Mouse (Mus musculus) MEL (cell line): ENCODE measurements around the gene Vcp. TPM values are rescaled to one million over a fixed set of nuclear protein-coding genes. Genes with fewer than 3 reads are reported as not detected.

Source experiments
- DNase-seq: peaks from one replicate; pipeline ENCODE4 v3.0.0; 2011; ENCODE audit warnings: low read depth, low spot score
- H3K27ac ChIP-seq: 2 replicates; pipeline ENCODE4 v1.5.1; 2012; ENCODE audit warnings: low read depth, mild to moderate bottlenecking, control low read depth, low read length, moderate library complexity; ENCODE audit not compliant: control insufficient read depth
- H3K27me3 ChIP-seq, 2 experiments: fragments of 150-350 bp in 1 of 2; sonication (generic) in 1 of 2; 2 replicates each; pipeline ENCODE4 v1.6.1; 2012; ENCODE audit warnings: low read length in 2 of 2, mild to moderate bottlenecking in 2 of 2, improper control_type of control experiment in 1 of 2, moderate library complexity in 1 of 2; ENCODE audit not compliant: insufficient read depth in 2 of 2, control insufficient read depth in 1 of 2
- H3K36me3 ChIP-seq, 2 experiments: 2 replicates each; pipeline ENCODE4 v1.6.1; 2012 to 2014; ENCODE audit warnings: low read length in 2 of 2, improper control_type of control experiment in 1 of 2, inconsistent platforms in 1 of 2, mild to moderate bottlenecking in 1 of 2; ENCODE audit not compliant: insufficient read depth in 2 of 2, control insufficient read depth in 1 of 2
- H3K4me1 ChIP-seq, 2 experiments: fragments of 150-350 bp in 1 of 2; sonication (generic) in 1 of 2; 2 replicates each; pipeline ENCODE4 v1.6.1; 2012; ENCODE audit warnings: low read length in 2 of 2, improper control_type of control experiment in 1 of 2, mild to moderate bottlenecking in 1 of 2; ENCODE audit not compliant: insufficient read depth in 2 of 2, control insufficient read depth in 1 of 2
- H3K4me3 ChIP-seq, 2 experiments: fragments of 150-350 bp in 1 of 2; sonication (generic) in 1 of 2; 2 replicates each; pipeline ENCODE4 v1.5.1; 2012; ENCODE audit warnings: low read depth in 2 of 2, low read length in 2 of 2, mild to moderate bottlenecking in 2 of 2, moderate library complexity in 2 of 2, control low read depth in 1 of 2, improper control_type of control experiment in 1 of 2; ENCODE audit not compliant: control insufficient read depth in 1 of 2, insufficient read depth in 1 of 2
- H3K79me2 ChIP-seq: 2 replicates; pipeline ENCODE4 v1.6.1; 2012; ENCODE audit warnings: mild to moderate bottlenecking, low read length, moderate library complexity; ENCODE audit not compliant: control insufficient read depth, poor library complexity, insufficient read depth
- H3K9ac ChIP-seq: 2 replicates; pipeline ENCODE4 v1.6.1; 2012; ENCODE audit warnings: low read depth, mild to moderate bottlenecking, control low read depth, low read length, moderate library complexity; ENCODE audit not compliant: control insufficient read depth, poor library complexity, severe bottlenecking
- H3K9me3 ChIP-seq: fragments of 150-350 bp; sonication (generic); replicated peaks from 2 replicates; pipeline ENCODE4 v1.6.1; 2012; ENCODE audit warnings: mild to moderate bottlenecking, low read length, improper control_type of control experiment, moderate library complexity; ENCODE audit not compliant: insufficient read depth
- CHD1 ChIP-seq: IDR thresholded peaks from 2 replicates; pipeline ENCODE4 v1.6.1; 2012; ENCODE audit warnings: low read depth, mild to moderate bottlenecking, inconsistent platforms, low read length, improper control_type of control experiment
- CHD2 ChIP-seq: IDR thresholded peaks from 2 replicates; pipeline ENCODE4 v1.6.1; 2011; ENCODE audit warnings: low read length, improper control_type of control experiment
- CTCF ChIP-seq, 3 experiments: IDR thresholded peaks in 2 of 3; conservative IDR thresholded peaks in 1 of 3; 2 replicates each; pipeline ENCODE4 v1.5.1; 2011 to 2012; ENCODE audit warnings: low read length in 3 of 3, low read depth in 2 of 3, mild to moderate bottlenecking in 2 of 3, improper control_type of control experiment in 1 of 3, inconsistent platforms in 1 of 3, mixed read lengths in 1 of 3, moderate library complexity in 1 of 3; ENCODE audit not compliant: control insufficient read depth in 1 of 3, insufficient read depth in 1 of 3, poor library complexity in 1 of 3, severe bottlenecking in 1 of 3
- E2F4 ChIP-seq: IDR thresholded peaks from 2 replicates; pipeline ENCODE4 v1.6.1; 2011; ENCODE audit warnings: low read depth, low read length, improper control_type of control experiment, borderline replicate concordance
- EP300 ChIP-seq, 2 experiments: IDR thresholded peaks; 2 replicates each; pipeline ENCODE4 v1.6.1; 2011; ENCODE audit warnings: improper control_type of control experiment in 2 of 2, low read length in 2 of 2, low read depth in 1 of 2, mild to moderate bottlenecking in 1 of 2
- GATA1 ChIP-seq: IDR thresholded peaks from 2 replicates; pipeline ENCODE4 v1.6.1; 2011; ENCODE audit warnings: low read depth, low read length, improper control_type of control experiment
- HCFC1 ChIP-seq: IDR thresholded peaks from 2 replicates; pipeline ENCODE4 v1.6.1; 2012; ENCODE audit warnings: low read depth, mild to moderate bottlenecking, inconsistent platforms, low read length, improper control_type of control experiment, moderate library complexity
- MAFK ChIP-seq: IDR thresholded peaks from 2 replicates; pipeline ENCODE4 v1.6.1; 2011; ENCODE audit warnings: low read depth, mild to moderate bottlenecking, low read length, improper control_type of control experiment, borderline replicate concordance
- MAX ChIP-seq: IDR thresholded peaks from 2 replicates; pipeline ENCODE4 v1.6.1; 2011; ENCODE audit warnings: low read length, improper control_type of control experiment
- MAZ ChIP-seq: IDR thresholded peaks from 2 replicates; pipeline ENCODE4 v1.6.1; 2012; ENCODE audit warnings: low read depth, mild to moderate bottlenecking, inconsistent platforms, low read length, improper control_type of control experiment
- MEF2A ChIP-seq: IDR thresholded peaks from 2 replicates; pipeline ENCODE4 v1.6.1; 2014; ENCODE audit warnings: low read depth, mild to moderate bottlenecking, inconsistent platforms, low read length, improper control_type of control experiment; ENCODE audit not compliant: poor library complexity, insufficient replicate concordance, severe bottlenecking; ENCODE audit errors: extremely low read depth
- MXI1 ChIP-seq: IDR thresholded peaks from 2 replicates; pipeline ENCODE4 v1.6.1; 2011; ENCODE audit warnings: mild to moderate bottlenecking, low read depth, low read length, improper control_type of control experiment
- MYB ChIP-seq: IDR thresholded peaks from 2 replicates; pipeline ENCODE4 v1.6.1; 2011; ENCODE audit warnings: mild to moderate bottlenecking, low read depth, low read length, improper control_type of control experiment
- NELFE ChIP-seq: IDR thresholded peaks from 2 replicates; pipeline ENCODE4 v1.6.1; 2011; ENCODE audit warnings: low read depth, low read length, improper control_type of control experiment
- NRF1 ChIP-seq: IDR thresholded peaks from 2 replicates; pipeline ENCODE4 v1.6.1; 2014; ENCODE audit warnings: low read depth, mild to moderate bottlenecking, inconsistent platforms, low read length, improper control_type of control experiment, moderate library complexity; ENCODE audit not compliant: poor library complexity, insufficient read depth, severe bottlenecking
- POLR2A ChIP-seq, 2 experiments: IDR thresholded peaks; 2 replicates each; pipeline ENCODE4 v1.6.1; 2011 to 2012; ENCODE audit warnings: low read length in 2 of 2, mild to moderate bottlenecking in 2 of 2, control low read depth in 1 of 2, improper control_type of control experiment in 1 of 2, low read depth in 1 of 2, moderate library complexity in 1 of 2; ENCODE audit not compliant: control insufficient read depth in 1 of 2, insufficient read depth in 1 of 2, poor library complexity in 1 of 2
- RAD21 ChIP-seq: IDR thresholded peaks from 2 replicates; pipeline ENCODE4 v1.6.1; 2011; ENCODE audit warnings: mild to moderate bottlenecking, low read depth, low read length, improper control_type of control experiment
- RCOR1 ChIP-seq: IDR thresholded peaks from 2 replicates; pipeline ENCODE4 v1.6.1; 2012; ENCODE audit warnings: low read depth, mild to moderate bottlenecking, inconsistent platforms, low read length, improper control_type of control experiment
- TAL1 ChIP-seq: IDR thresholded peaks from 2 replicates; pipeline ENCODE4 v1.6.1; 2012; ENCODE audit warnings: mild to moderate bottlenecking, inconsistent platforms, low read length, moderate library complexity, mixed read lengths
- TBP ChIP-seq: IDR thresholded peaks from 2 replicates; pipeline ENCODE4 v1.8.0; 2011; ENCODE audit warnings: low read depth, low read length, improper control_type of control experiment
- TCF12 ChIP-seq: IDR thresholded peaks from 2 replicates; pipeline ENCODE4 v1.6.1; 2014; ENCODE audit warnings: low read depth, mild to moderate bottlenecking, inconsistent platforms, low read length, improper control_type of control experiment, moderate library complexity
- ZKSCAN1 ChIP-seq: IDR thresholded peaks from 2 replicates; pipeline ENCODE4 v1.6.1; 2012; ENCODE audit warnings: low read depth, mild to moderate bottlenecking, inconsistent platforms, low read length, improper control_type of control experiment, moderate library complexity
- ZNF384 ChIP-seq: IDR thresholded peaks from 2 replicates; pipeline ENCODE4 v1.6.1; 2012; ENCODE audit warnings: low read depth, mild to moderate bottlenecking, inconsistent platforms, low read length, improper control_type of control experiment
- polyA plus RNA-seq, 2 experiments: library from polyadenylated mRNA; stranded (reverse) in 1 of 2; unstranded in 1 of 2; fragments of >175 nt in 1 of 2; fragments of >200 nt in 1 of 2; gene quantifications; 2 replicates each; pipeline versions ENCODE4 v1.2.1 to v1.2.4; 2012; ENCODE audit warnings: low replicate concordance in 2 of 2, low read depth in 1 of 2; ENCODE audit not compliant: insufficient read length in 2 of 2, insufficient read depth in 1 of 2, missing spikeins in 1 of 2
- total RNA-seq: library from RNA; depleted of rRNA; stranded (reverse); fragments of 300-350 nt; gene quantifications from 2 replicates; pipeline ENCODE4 v1.2.3, GENCODE M21; 2012

Vcp gene
- total and polyA plus RNA-seq, 3 experiments = 264 to 792 (median 420) TPM

DNA sequence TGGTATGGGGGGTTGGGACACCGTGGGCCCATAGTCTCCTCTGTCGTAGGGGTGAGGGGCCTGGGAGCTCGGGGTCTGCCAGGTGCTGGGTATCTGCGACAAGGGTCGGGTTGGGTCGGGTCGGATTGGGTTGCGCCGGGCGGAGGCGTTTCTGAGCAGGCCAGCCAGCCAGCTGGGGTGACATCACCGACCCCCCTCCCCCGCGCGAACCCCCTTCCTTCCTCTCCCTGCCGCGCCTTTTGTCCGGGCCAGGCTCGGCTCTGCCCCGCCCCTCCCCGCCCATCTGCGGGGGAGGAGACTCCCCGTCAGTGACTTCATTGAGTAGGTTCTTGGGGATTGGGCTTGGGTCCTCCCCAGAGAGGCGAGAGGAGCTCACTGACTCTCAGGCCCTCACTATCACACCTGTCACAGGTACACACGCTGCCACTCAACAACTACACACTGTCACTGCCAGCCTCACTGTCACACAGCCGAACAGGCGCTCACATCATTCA, 50.2 kb downstream of the Vcp start (continued):
- TF ChIP-seq MAFK (no peak), MAX (no peak)

DNA sequence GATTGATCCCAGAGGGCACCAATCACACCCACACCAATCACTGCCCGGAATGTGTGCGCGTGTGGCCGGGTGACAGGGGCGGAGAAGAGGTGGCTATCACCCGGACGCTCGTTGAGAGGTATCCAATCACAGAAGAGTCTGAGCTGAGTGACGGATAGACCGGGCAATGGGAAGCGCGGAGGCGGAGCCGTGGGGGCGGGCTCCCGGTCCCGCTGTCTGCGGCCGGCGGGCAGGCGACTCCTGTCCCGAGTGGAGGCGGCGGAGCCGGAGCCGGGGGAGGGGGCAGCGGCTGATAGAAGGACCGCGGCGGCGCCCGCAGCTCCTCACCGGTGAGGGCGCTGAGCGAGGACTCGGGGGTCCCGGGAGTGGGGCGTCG, 50.6 kb downstream of the Vcp start, which contains the start of gene Dnajb5:
Gene Dnajb5, plus strand, starts transcription at position 139 of the 376 bp plus-strand sequence.
- H3K4me1 ChIP-seq = peaks cover 0 to 8% of the 10 kb centered on the region in 2 experiments; a peak in 1 of 4 replicates
- H3K79me2 ChIP-seq = no peaks in the 10 kb centered on the region; the same call in 1 of the 2 replicates
- no peaks in the 10 kb centered on the region for H3K9me3 ChIP-seq
- H3K27me3 ChIP-seq = no peaks in the 10 kb centered on the region
- H3K4me3 ChIP-seq = peak within 1 kb of the TSS; percentile 70 to 77
- peak; percentile 94 for DNase-seq
- peak within 1 kb of the TSS; percentile 79 for H3K9ac ChIP-seq
- TF ChIP-seq E2F4 (no peak), NELFE (no peak; the same call in 1 of the 2 replicates), MAZ (no peak), ZNF384 (no peak), MEF2A (no peak), RCOR1 (0 out of 2 replicates have a peak, but pooled peaks have one; percentile 25), POLR2A (IDR thresholded peaks at IDR 0.05; ENCODE audit: control insufficient read depth in 1 of 2, insufficient read depth in 1 of 2, low read depth in 1 of 2, low read length in 2 of 2, poor library complexity in 1 of 2) (peak; percentile 37 to 82; a peak in 3 of 4 replicates), HCFC1 (peak; percentile 12; the same call in 1 of the 2 replicates), TBP (no peak), GATA1 (no peak), EP300 (IDR thresholded peaks at IDR 0.05; ENCODE audit: low read depth in 1 of 2, low read length in 2 of 2) (no peak), TCF12 (no peak), ZKSCAN1 (no peak), TAL1 (no peak), MXI1 (no peak; the same call in none of the 2 replicates), RAD21 (no peak), CHD2 (peak; percentile 72), MYB (no peak), NRF1 (peak; percentile 43; the same call in 1 of the 2 replicates), CTCF (IDR thresholded peaks at IDR 0.05 in 2 of 3, conservative IDR thresholded peaks at IDR 0.05 in 1 of 3; ENCODE audit: control insufficient read depth in 1 of 3, insufficient read depth in 1 of 3, low read depth in 2 of 3, low read length in 3 of 3, poor library complexity in 1 of 3, severe bottlenecking in 1 of 3) (no peak), CHD1 (no peak)
- H3K36me3 ChIP-seq = no peaks in the 10 kb centered on the region
- H3K27ac ChIP-seq = peak within 1 kb of the TSS; percentile 32; the same call in 1 of the 2 replicates
